Mouse (Mus musculus) liver, embryonic 14.5 days (tissue): ENCODE measurements around the gene Kif6.

Source experiments
- CTCF ChIP-seq: IDR thresholded peaks from 2 replicates; pipeline ENCODE4 v1.5.1; 2016; ENCODE audit warnings: antibody characterized with exemption, low read depth, control low read depth
- EP300 ChIP-seq: IDR thresholded peaks from 2 replicates; pipeline ENCODE4 v1.6.1; 2016; ENCODE audit warnings: antibody characterized with exemption, low read depth

GRCm38 (mm10) chr17:49668296-49668695 is 53.4 kb downstream of the Kif6 start:
- TF ChIP-seq CTCF = no peak
- TF ChIP-seq EP300 = no peak
